Mouse (Mus musculus) cortical plate, adult 2 months (tissue): ENCODE results near the gene Gm10803. TPM values are rescaled to one million over a fixed set of nuclear protein-coding genes. Genes with fewer than 3 reads are reported as not detected.
"Not testable (repeated sequence)": the region's sequence is repeated elsewhere in the genome, so short reads cannot be mapped to it uniquely, and the experiment has no call there.

ENCODE experiments used
- H3K27ac ChIP-seq: fragments of 200-500 bp; 2 replicates; pipeline ENCODE4 v1.5.1; 2012; ENCODE audit warnings: low read length, control low read depth, inconsistent platforms; ENCODE audit not compliant: insufficient read depth
- H3K4me1 ChIP-seq: fragments of 200-500 bp; 2 replicates; pipeline ENCODE4 v1.6.1; 2011; ENCODE audit warnings: low read length; ENCODE audit not compliant: control insufficient read depth, insufficient read depth
- H3K4me3 ChIP-seq: fragments of 200-500 bp; 2 replicates; pipeline ENCODE4 v1.5.1; 2011; ENCODE audit warnings: mild to moderate bottlenecking, low read length, control low read depth; ENCODE audit not compliant: insufficient read depth
- CTCF ChIP-seq: fragments of 200-500 bp; IDR thresholded peaks from 2 replicates; pipeline ENCODE4 v1.5.1; 2011; ENCODE audit warnings: mild to moderate bottlenecking, control low read depth, low read length; ENCODE audit not compliant: insufficient read depth; ENCODE audit errors: extremely low read depth
- POLR2A ChIP-seq: fragments of 200-500 bp; IDR thresholded peaks from 2 replicates; pipeline ENCODE4 v1.6.1; 2011; ENCODE audit warnings: mild to moderate bottlenecking, low read length, control low read depth; ENCODE audit not compliant: insufficient read depth; ENCODE audit errors: extremely low read depth
- polyA plus RNA-seq: library from polyadenylated mRNA; depleted of rRNA; stranded (reverse); fragments of >200 nt; gene quantifications from 2 replicates; pipeline ENCODE4 v1.2.3, GENCODE M21; 2012; rRNA removed

The Gm10803 gene
- polyA plus RNA-seq, result not detected in 2 replicates

- H3K4me1 ChIP-seq, H3K4me3 ChIP-seq, H3K27ac ChIP-seq: not testable (repeated sequence)
Observed at GRCm38 (mm10) chr2:93560268-93560667, at the start of gene Gm10803. Gene Gm10803, plus strand, starts transcription at chr2:93560568.

- Histone ChIP-seq H3K27ac (no peak overlapping the region), H3K4me3 (no peak overlapping the region), H3K4me1 (no peaks in the 10 kb centered on the region)
- TF ChIP-seq POLR2A, result no peak
- TF ChIP-seq CTCF, result no peak
Observed at GRCm38 (mm10) chr2:93510839-93511238, 49.5 kb upstream of the Gm10803 start.

GRCm38 (mm10) chr2:93512130-93512529, 48.2 kb upstream of the Gm10803 start:
- TF ChIP-seq POLR2A (no peak), CTCF (no peak)
- no peaks in the 10 kb centered on the region for H3K4me1 ChIP-seq
- H3K4me3 ChIP-seq, result no peak overlapping the region
- H3K27ac ChIP-seq, result no peak overlapping the region

GRCm38 (mm10) chr2:93515246-93515645, 45.1 kb upstream of the Gm10803 start:
- Histone ChIP-seq H3K4me3 (no peak overlapping the region), H3K27ac (no peak overlapping the region), H3K4me1 (no peaks in the 10 kb centered on the region)
- TF ChIP-seq POLR2A (no peak), CTCF (no peak)

GRCm38 (mm10) chr2:93521042-93521441, 39.3 kb upstream of the Gm10803 start:
- Histone ChIP-seq H3K4me1 (0 out of 2 replicates have a peak, but pooled peaks cover 1% of the 10 kb centered on the region), H3K27ac (no peak overlapping the region), H3K4me3 (no peak overlapping the region)
- TF ChIP-seq POLR2A (no peak), CTCF (no peak)

- 0 out of 2 replicates have a peak, but pooled peaks cover 1% of the 10 kb centered on the region for H3K4me1 ChIP-seq
- no peak for TF ChIP-seq POLR2A
- no peak for TF ChIP-seq CTCF
- H3K4me3 ChIP-seq, result no peak overlapping the region
- no peak overlapping the region for H3K27ac ChIP-seq
Observed at GRCm38 (mm10) chr2:93521571-93521970, 38.8 kb upstream of the Gm10803 start.

GRCm38 (mm10) chr2:93522005-93522404, 38.4 kb upstream of the Gm10803 start:
- 0 out of 2 replicates have a peak, but pooled peaks cover 1% of the 10 kb centered on the region for H3K4me1 ChIP-seq
- H3K4me3 ChIP-seq, result no peak overlapping the region
- H3K27ac ChIP-seq, result no peak overlapping the region
- TF ChIP-seq POLR2A (no peak), CTCF (no peak)

- H3K4me3 ChIP-seq, result no peak overlapping the region
- H3K27ac ChIP-seq, result no peak overlapping the region
- 0 out of 2 replicates have a peak, but pooled peaks cover 1% of the 10 kb centered on the region for H3K4me1 ChIP-seq
- no peak for TF ChIP-seq CTCF
- no peak for TF ChIP-seq POLR2A
Observed at GRCm38 (mm10) chr2:93525033-93525762, 35.2 kb upstream of the Gm10803 start.

- TF ChIP-seq CTCF (no peak), POLR2A (no peak)
- no peak overlapping the region for H3K4me3 ChIP-seq
- no peak overlapping the region for H3K27ac ChIP-seq
Observed at GRCm38 (mm10) chr2:93529602-93530001, 30.8 kb upstream of the Gm10803 start.

GRCm38 (mm10) chr2:93533891-93534290, 26.5 kb upstream of the Gm10803 start:
- Histone ChIP-seq H3K27ac (no peak overlapping the region), H3K4me1 (no peaks in the 10 kb centered on the region), H3K4me3 (no peak overlapping the region)
- no peak for TF ChIP-seq CTCF
- TF ChIP-seq POLR2A, result no peak

More at GRCm38 (mm10) chr2:93529602-93530001, 30.8 kb upstream of the Gm10803 start:
- H3K4me1 ChIP-seq, result no peaks in the 10 kb centered on the region
